17 mouse cellular contexts compared by ENCODE assay signal in the genomic region with DNA sequence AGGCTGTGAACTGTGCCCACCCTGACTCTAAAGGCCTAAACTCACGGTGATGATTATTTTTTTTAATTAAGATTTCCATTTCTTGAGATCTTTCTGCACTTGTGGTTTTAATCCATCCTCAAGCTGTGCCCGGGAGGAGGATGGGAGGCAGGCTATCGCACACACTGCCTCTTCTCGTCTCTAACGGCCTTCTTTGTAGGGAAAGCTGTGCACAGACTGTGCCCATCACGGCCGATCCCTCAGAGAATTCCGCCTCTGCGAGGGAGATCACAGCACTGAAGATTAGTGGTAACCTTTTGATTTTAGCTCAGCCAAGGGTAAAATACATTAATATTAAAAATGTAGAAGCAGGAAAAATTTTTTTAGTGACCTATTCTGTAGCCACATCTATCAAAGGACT. TPM values are rescaled to one million over a fixed set of nuclear protein-coding genes. Genes with fewer than 3 reads are reported as not detected.
DNase-seq lines count a peak whose midpoint lies in the region; ATAC-seq and TF ChIP-seq lines count a peak whose summit lies in the region.
"Had no signal": no experiment of that assay in that cellular context is flagged by ENCODE, and none has a peak within 500 bp of the region (broad histone marks: within the 10 kb centered on the region; RNA-seq: fewer than 3 reads in every experiment).

No protein-coding gene starts in this region.

- TF ChIP-seq EP300 in heart, postnatal 0 days (IDR thresholded peaks at IDR 0.05; ENCODE audit: low read depth), result no peak

- intact Hi-C loops in heart, postnatal 36 days (cut with DNase I), result no loop called here

- H3K4me2 ChIP-seq in heart, postnatal 0 days (ENCODE audit: low read depth, low read length), result no peak overlapping the region
- 0 out of 2 replicates have a peak overlapping the region, but pooled peaks have one; percentile 12 for H3K4me2 ChIP-seq in forebrain, embryonic 14.5 days (ENCODE audit: low read length)
- H3K4me2 ChIP-seq in hindbrain, embryonic 12.5 days (replicated peaks), result peak overlapping the region; percentile 5; the same call in 1 of the 2 replicates
- H3K4me2 ChIP-seq in midbrain, embryonic 16.5 days (ENCODE audit: low read length), result peak overlapping the region; percentile 42
- H3K4me2 ChIP-seq: embryonic facial prominence, embryonic 13.5 days; liver, embryonic 12.5 days; lung, embryonic 14.5 days had no signal

- no peaks in the 10 kb centered on the region for H3K9me3 ChIP-seq in heart, postnatal 0 days (replicated peaks; ENCODE audit: control insufficient read depth, low read length)
- no peaks in the 10 kb centered on the region for H3K9me3 ChIP-seq in forebrain, embryonic 14.5 days (replicated peaks; ENCODE audit: control insufficient read depth, low read length)
- H3K9me3 ChIP-seq in hindbrain, embryonic 12.5 days (replicated peaks), result no peaks in the 10 kb centered on the region
- no peaks in the 10 kb centered on the region for H3K9me3 ChIP-seq in midbrain, embryonic 16.5 days (replicated peaks; ENCODE audit: control insufficient read depth, low read length, poor library complexity, severe bottlenecking)
- H3K9me3 ChIP-seq: embryonic facial prominence, embryonic 13.5 days; liver, embryonic 12.5 days had no signal

- H3K36me3 ChIP-seq in heart, postnatal 0 days (replicated peaks; ENCODE audit: control insufficient read depth, insufficient read depth, low read length), result no peaks in the 10 kb centered on the region
- H3K36me3 ChIP-seq in forebrain, embryonic 14.5 days (ENCODE audit: control insufficient read depth, insufficient read depth, low read length), result no peaks in the 10 kb centered on the region
- H3K36me3 ChIP-seq in hindbrain, embryonic 12.5 days, result no peaks in the 10 kb centered on the region
- no peaks in the 10 kb centered on the region for H3K36me3 ChIP-seq in midbrain, embryonic 16.5 days (ENCODE audit: control insufficient read depth, insufficient read depth, low read length)
- H3K36me3 ChIP-seq: embryonic facial prominence, embryonic 13.5 days; liver, embryonic 12.5 days had no signal

- 51% methylated on average over 9 of the region's 9 CpGs for WGBS in heart, postnatal 0 days
- WGBS in forebrain, embryonic 14.5 days, result 56% methylated on average over 9 of the region's 9 CpGs
- 52% methylated on average over 9 of the region's 9 CpGs for WGBS in hindbrain, embryonic 12.5 days
- 15% methylated on average over 9 of the region's 9 CpGs for WGBS in midbrain, embryonic 16.5 days

- no peak for ATAC-seq in heart, postnatal 0 days (ENCODE audit: insufficient read depth, low read depth)
- ATAC-seq in forebrain, embryonic 14.5 days, result no peak
- no peak for ATAC-seq in hindbrain, embryonic 12.5 days (ENCODE audit: low FRiP score)
- ATAC-seq in midbrain, embryonic 16.5 days, result no peak
- no peak for ATAC-seq in monocyte, adult 5-6 weeks (replicated peaks; ENCODE audit: insufficient number of reproducible peaks, low FRiP score, low TSS enrichment, poor library complexity, severe bottlenecking)
- ATAC-seq: liver, embryonic 12.5 days had no signal

- 0 out of 2 replicates have a peak overlapping the region, but pooled peaks have one; percentile 14 for H3K9ac ChIP-seq in heart, postnatal 0 days (replicated peaks; ENCODE audit: low read depth, low read length)
- H3K9ac ChIP-seq in forebrain, embryonic 14.5 days (ENCODE audit: low read length), result peak overlapping the region; percentile 23; the same call in 1 of the 2 replicates
- no peak overlapping the region for H3K9ac ChIP-seq in hindbrain, embryonic 12.5 days
- H3K9ac ChIP-seq in midbrain, embryonic 16.5 days (ENCODE audit: low read depth, low read length), result 0 out of 2 replicates have a peak overlapping the region, but pooled peaks have one; percentile 34
- H3K9ac ChIP-seq: embryonic facial prominence, embryonic 13.5 days; liver, embryonic 12.5 days; lung, embryonic 14.5 days had no signal

- peaks cover 8% of the 10 kb centered on the region; the same call in 1 of the 2 replicates for H3K27me3 ChIP-seq in heart, postnatal 0 days (ENCODE audit: control insufficient read depth, insufficient read depth, low read length)
- H3K27me3 ChIP-seq in forebrain, embryonic 14.5 days (replicated peaks; ENCODE audit: control insufficient read depth, insufficient read depth, low read length), result peaks cover 10% of the 10 kb centered on the region
- peaks cover 10% of the 10 kb centered on the region for H3K27me3 ChIP-seq in hindbrain, embryonic 12.5 days
- no peaks in the 10 kb centered on the region; the same call in 1 of the 2 replicates for H3K27me3 ChIP-seq in midbrain, embryonic 16.5 days (ENCODE audit: control insufficient read depth, insufficient read depth, low read depth, low read length)

- H3K4me3 ChIP-seq in heart, postnatal 0 days (ENCODE audit: low read depth, low read length), result no peak overlapping the region
- H3K4me3 ChIP-seq in forebrain, embryonic 14.5 days (ENCODE audit: low read depth, low read length), result no peak overlapping the region
- no peak overlapping the region for H3K4me3 ChIP-seq in hindbrain, embryonic 12.5 days
- 0 out of 2 replicates have a peak overlapping the region, but pooled peaks have one; percentile 6 for H3K4me3 ChIP-seq in midbrain, embryonic 16.5 days (ENCODE audit: low read depth, low read length)
- H3K4me3 ChIP-seq: embryonic facial prominence, embryonic 13.5 days; liver, embryonic 12.5 days had no signal

- no peak for DNase-seq in heart, postnatal 0 days (ENCODE audit: low spot score)
- no peak for DNase-seq in heart, postnatal 36 days
- DNase-seq in forebrain, embryonic 14.5 days (ENCODE audit: low spot score), result peak; percentile 29
- no peak for DNase-seq in urinary bladder, postnatal 4 days (ENCODE audit: low spot score in 2 of 2)
- DNase-seq: adrenal gland, postnatal 36 days; cerebellum, adult 8-10 months; heart, adult 11 months; kidney, adult 18-20 months; kidney, postnatal 25 days; lung, embryonic 14.5 days; right cerebral cortex, postnatal 25 days; thymus, postnatal 25 days had no signal

- no peak for TF ChIP-seq CTCF in heart, postnatal 0 days (IDR thresholded peaks at IDR 0.05; ENCODE audit: low read depth)

- 0 out of 2 replicates have a peak overlapping the region, but pooled peaks have one; percentile 3 for H3K27ac ChIP-seq in heart, postnatal 0 days (ENCODE audit: low read depth)
- H3K27ac ChIP-seq in forebrain, embryonic 14.5 days (ENCODE audit: low read depth, low read length), result peak overlapping the region; percentile 56; the same call in 1 of the 2 replicates
- H3K27ac ChIP-seq in hindbrain, embryonic 12.5 days, result peak overlapping the region; percentile 74
- peak overlapping the region; percentile 73 for H3K27ac ChIP-seq in midbrain, embryonic 16.5 days (ENCODE audit: low read length)
- H3K27ac ChIP-seq: embryonic facial prominence, embryonic 13.5 days; liver, embryonic 12.5 days had no signal

- H3K4me1 ChIP-seq in heart, postnatal 0 days (ENCODE audit: control insufficient read depth, insufficient read depth), result peaks cover 8% of the 10 kb centered on the region; the same call in 1 of the 2 replicates
- no peaks in the 10 kb centered on the region; the same call in 1 of the 2 replicates for H3K4me1 ChIP-seq in forebrain, embryonic 14.5 days (ENCODE audit: control insufficient read depth, insufficient read depth, low read length)
- peaks cover 18% of the 10 kb centered on the region; the same call in 1 of the 2 replicates for H3K4me1 ChIP-seq in hindbrain, embryonic 12.5 days
- H3K4me1 ChIP-seq in midbrain, embryonic 16.5 days (ENCODE audit: control insufficient read depth, insufficient read depth, low read length), result peaks cover 25% of the 10 kb centered on the region

RNA-seq across cellular contexts. Expression of a gene that starts 4.8 kb away (rescaled TPM):
- 11.2 and 13.3 TPM in 2 replicates for total RNA-seq in heart, postnatal 0 days (2014; rRNA removed; ENCODE audit: low replicate concordance)
- polyA plus RNA-seq in heart, postnatal 0 days (2015; fragmentation: Nextera tagmentation; extraction: Ambion mirVana), result 5.8 and 6.8 TPM in 2 replicates
- total RNA-seq in heart, postnatal 36 days (2021), result 1 to 10 TPM; 1.6 to 3.3 TPM
- 5.5 and 7.7 TPM in 2 replicates for polyA plus RNA-seq in forebrain, embryonic 14.5 days (2014; fragmentation: Nextera tagmentation; extraction: Ambion mirVana)
- polyA plus RNA-seq in hindbrain, embryonic 12.5 days (2016; fragmentation: Nextera tagmentation; extraction: Ambion mirVana), result 9.6 and 10.3 TPM in 2 replicates
- polyA plus RNA-seq in midbrain, embryonic 16.5 days (2015; fragmentation: Nextera tagmentation; extraction: Ambion mirVana), result 12.6 and 13.8 TPM in 2 replicates
- total RNA-seq in monocyte, adult 5-6 weeks (2017), result 1.2 to 1.9 TPM (median 1.3 TPM) in 3 replicates

Comparison
In these comparisons a context has a peak if more than half of its experiments do, and no peak if none do; other contexts are left out.
1. H3K27ac ChIP-seq: peak in every context shown above with its lines; median percentile 74 in hindbrain, embryonic 12.5 days; 73 in midbrain, embryonic 16.5 days; 56 in forebrain, embryonic 14.5 days; 3 in heart, postnatal 0 days.